Mouse (Mus musculus) embryonic fibroblast, embryonic 13.5 days (primary cell): ENCODE measurements at regions not wholly inside any gene's neighbourhood (a gene's known extent, or its start where the extent isn't known, plus 50 kb on each side); places are given as distances from the start of the nearest gene placed in this dataset.

ENCODE experiments used
- CTCF ChIP-seq: IDR thresholded peaks from 2 replicates; pipeline ENCODE4 v1.5.1; 2011; ENCODE audit warnings: mild to moderate bottlenecking, control low read depth, low read length, moderate library complexity, borderline replicate concordance; ENCODE audit not compliant: insufficient read depth
- POLR2A ChIP-seq: IDR thresholded peaks from 2 replicates; pipeline ENCODE4 v1.6.1; 2011; ENCODE audit warnings: low read depth, mild to moderate bottlenecking, control low read depth, low read length, moderate library complexity

DNA sequence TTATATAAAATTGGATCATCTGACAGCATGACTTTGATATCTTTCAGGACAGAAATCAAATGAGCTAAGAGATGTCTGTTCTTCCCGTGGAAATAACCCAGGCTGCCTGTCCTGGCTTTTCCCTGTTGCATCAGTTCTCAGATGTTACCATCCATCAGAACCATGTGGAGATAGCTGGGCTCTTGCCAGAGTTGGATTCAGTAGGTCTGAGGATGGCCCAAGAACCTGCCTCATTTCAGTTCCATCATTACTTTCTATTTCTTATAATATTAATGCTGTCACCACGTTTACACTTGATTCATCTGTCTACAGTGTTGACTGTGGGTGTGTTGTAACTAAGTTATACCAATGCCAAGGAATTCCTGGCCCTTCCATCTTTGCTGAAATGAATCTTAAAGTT is 155.2 kb downstream of the Pik3r1 start:
- TF ChIP-seq CTCF: no peak
- TF ChIP-seq POLR2A: no peak
